Mouse (Mus musculus): ENCODE data around the gene Ppwd1.
"Not testable (repeated sequence)": the region's sequence is repeated elsewhere in the genome, so short reads cannot be mapped to it uniquely, and the experiment has no call there.

Gene Ppwd1

DNA sequence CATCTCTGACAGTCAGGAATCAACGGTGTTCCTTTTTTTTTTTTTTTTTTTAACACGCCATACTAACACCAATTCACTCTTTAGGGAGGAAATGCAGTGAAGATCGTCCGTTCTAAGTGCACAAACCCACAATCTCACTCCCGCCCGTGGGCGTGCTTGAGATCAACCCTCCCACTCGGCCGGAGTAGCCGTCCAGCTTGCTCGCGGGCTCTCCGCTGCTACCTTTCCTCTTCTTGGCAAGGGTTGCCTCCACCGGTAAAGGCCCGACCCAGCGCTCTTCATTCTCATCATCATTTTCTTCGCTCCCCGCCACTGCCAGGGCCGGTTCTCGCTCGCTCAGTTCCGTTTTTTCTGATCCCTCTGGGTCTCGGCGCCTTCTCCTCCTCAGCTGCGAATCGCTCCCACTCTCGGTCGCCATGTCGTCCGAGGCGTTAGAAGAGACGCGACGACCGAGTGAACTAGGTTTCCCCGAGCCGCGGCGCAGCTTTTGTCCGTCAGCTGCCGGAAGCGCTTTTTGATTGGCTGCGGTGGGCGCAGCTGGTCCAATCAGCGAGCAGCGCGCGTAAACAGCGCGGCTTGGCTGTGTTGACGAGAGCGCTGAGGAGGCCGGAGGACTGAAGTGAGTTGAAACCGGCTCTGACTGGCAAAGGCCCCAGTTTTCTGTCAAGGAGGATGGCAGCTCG, at the start of gene Ppwd1, which contains the start of gene Cenpk:
Gene Ppwd1 (minus strand): TSS at position 460 of the 683 bp plus-strand sequence.
Gene Cenpk (plus strand): TSS at position 228 of the 683 bp plus-strand sequence.
- peak; percentile 98 for DNase-seq

GRCm38 (mm10) chr13:104258997-104259396, 30.4 kb upstream of the Ppwd1 start:
- DNase-seq = no peak

GRCm38 (mm10) chr13:104229181-104229580, 538 bp upstream of the Ppwd1 start:
- no peak for DNase-seq

- no peak for DNase-seq
These were observed 1.2 kb downstream of the Ppwd1 start for GRCm38 (mm10) chr13:104227478-104227877.

GRCm38 (mm10) chr13:104204313-104204712, 24.3 kb downstream of the Ppwd1 start:
- peak; percentile 2 for DNase-seq

DNA sequence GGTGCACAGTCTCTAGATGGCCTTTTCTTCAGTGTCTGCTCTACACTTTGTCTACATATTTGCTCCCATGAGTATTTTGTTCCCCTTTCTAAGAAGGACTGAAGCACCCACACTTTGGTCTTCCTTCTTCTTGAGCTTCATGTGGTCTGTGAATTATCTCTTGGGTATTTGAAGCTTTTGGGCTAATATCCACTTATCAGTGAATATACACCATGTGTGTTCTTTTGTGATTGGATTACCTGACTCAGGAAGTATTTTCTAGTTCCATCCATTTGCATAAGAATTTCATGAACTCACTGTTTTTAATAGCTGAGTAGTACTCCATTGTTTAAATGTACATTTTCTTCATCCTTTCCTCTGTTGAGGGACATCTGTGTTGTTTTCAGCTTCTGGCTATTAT, 32.8 kb downstream of the Ppwd1 start:
- not testable (repeated sequence) for DNase-seq

GRCm38 (mm10) chr13:104187357-104187756, 41.3 kb downstream of the Ppwd1 start:
- no peak for DNase-seq

DNA sequence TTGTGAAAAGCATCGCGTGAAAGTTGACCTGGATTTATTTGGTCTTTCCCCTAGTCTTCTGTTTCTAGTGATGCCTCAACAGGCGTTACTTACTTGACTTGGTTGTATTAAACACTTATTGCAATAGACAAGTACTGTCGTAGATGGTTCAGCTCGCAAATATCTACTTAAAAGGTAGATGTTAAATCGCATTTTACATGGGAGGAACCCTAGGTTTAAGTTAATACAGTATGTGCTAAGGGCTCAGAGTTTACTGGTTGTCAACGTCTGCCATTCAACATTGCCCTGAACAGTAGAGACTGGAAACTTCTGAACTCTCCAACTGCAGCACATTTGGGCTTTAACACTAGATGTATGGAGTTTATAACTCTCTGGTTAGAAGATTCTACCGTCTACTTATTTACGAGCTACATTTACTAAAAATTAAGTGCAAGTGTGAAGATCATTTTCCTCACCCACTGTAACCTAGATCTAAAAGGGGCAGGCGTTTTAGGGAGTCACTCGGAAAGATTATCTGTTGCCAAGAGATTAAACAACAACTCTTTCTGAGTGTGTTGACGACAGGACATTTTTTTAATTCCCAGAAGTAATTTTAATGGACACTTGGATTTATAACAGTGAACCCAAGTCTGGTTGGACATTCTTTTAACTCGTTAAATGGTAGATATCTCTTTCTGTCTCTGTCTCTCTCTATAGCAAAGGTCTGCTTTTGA, 49.3 kb downstream of the Ppwd1 start:
- peak; percentile 6 for DNase-seq

DNA sequence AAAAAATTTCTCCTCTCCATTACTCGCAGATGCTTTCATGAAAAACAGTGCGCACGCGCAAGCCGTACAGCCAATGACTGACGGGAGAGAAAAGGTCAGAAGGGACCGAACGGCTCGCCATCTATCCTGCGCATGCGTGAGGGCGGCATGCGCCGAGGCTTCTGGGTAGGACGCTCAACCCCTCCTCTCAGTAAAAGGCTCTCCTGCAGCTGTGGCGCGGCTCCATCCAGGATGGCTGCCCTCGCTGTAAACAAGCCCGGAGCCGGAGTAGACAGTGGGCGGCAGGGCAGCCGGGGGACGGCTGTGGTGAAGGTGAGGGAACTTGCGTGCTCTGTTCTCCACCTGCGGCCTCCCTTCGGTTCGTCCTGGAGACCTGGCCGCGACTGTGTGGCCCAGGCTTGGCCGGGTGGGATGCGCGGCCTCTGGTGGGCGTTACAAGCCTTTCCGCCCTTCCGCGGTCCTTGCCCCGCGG, 50.0 kb downstream of the Ppwd1 start, which contains the start of gene Trim23:
Gene Trim23 (plus strand): TSS at position 148 of the 472 bp plus-strand sequence.
- peak; percentile 99 for DNase-seq

- DNase-seq = no peak
These were observed 50.6 kb downstream of the Ppwd1 start, which contains the start of gene Trappc13 for GRCm38 (mm10) chr13:104177796-104178649. Gene Trappc13 (minus strand): TSS chr13:104178469.

DNA sequence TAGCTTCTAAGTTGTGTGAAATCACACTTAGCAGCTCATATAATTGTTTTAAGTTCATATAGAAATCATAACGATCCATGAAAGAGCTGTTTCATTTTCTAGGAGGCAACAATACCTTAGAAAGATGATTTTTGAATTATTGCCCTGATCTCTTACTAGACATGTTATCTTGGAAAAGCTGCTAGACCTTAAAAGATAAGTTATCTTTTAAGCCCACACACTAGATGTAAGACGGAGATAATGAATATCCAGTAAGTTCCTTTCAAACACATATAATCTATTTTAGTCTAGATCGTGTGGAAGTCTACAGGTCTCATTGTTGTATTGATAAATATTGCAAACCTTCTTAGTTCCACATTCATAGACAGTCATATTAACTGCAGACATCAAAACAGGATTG, 51.8 kb downstream of the Ppwd1 start:
- DNase-seq = no peak

- no peak for DNase-seq
These were observed 56.1 kb downstream of the Ppwd1 start for GRCm38 (mm10) chr13:104172498-104172897.

GRCm38 (mm10) chr13:104171711-104172110, 56.9 kb downstream of the Ppwd1 start:
- DNase-seq = no peak

DNA sequence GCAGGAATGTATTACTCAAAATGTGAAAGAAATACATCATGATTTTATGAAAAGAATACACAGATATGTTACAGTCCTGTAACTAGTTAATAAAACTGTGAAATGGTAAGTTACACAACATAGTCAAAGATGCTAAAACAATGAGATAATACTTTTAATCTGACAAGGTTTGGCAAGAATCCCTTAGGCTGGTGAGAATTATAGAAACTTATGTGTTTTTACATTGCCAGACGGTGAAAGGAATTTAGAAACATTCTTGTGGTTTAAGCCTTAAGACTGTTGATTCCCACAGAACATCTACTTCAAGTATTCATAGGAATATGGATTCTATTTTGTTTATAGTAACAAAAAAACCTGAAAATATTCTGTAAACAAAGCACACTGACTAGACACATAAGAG, 73.0 kb downstream of the Ppwd1 start:
- no peak for DNase-seq

Measured in retina, postnatal 1 day (tissue).